Mouse (Mus musculus) small intestine, adult 2 months (tissue): Measurements from ENCODE around the gene Ints11.

ENCODE experiments used
- CTCF ChIP-seq: fragments of 200-500 bp; IDR thresholded peaks from 2 replicates; pipeline ENCODE4 v1.5.1; 2012; ENCODE audit warnings: low read depth, mild to moderate bottlenecking, control low read depth, inconsistent platforms, low read length, moderate library complexity, mixed read lengths; ENCODE audit not compliant: insufficient replicate concordance, insufficient read length; ENCODE audit errors: extremely low read depth
- POLR2A ChIP-seq: fragments of 200-500 bp; IDR thresholded peaks from 2 replicates; pipeline ENCODE4 v1.6.1; 2012; ENCODE audit warnings: low read depth, mild to moderate bottlenecking, control low read depth, inconsistent platforms, low read length, moderate library complexity

GRCm38 (mm10) chr4:155832321-155832720, 37.0 kb upstream of the Ints11 start:
- TF ChIP-seq CTCF: no peak
- no peak for TF ChIP-seq POLR2A
